Mouse (Mus musculus): Measurements from ENCODE around the gene Gm20604. TPM values are rescaled to one million over a fixed set of nuclear protein-coding genes. Genes with fewer than 3 reads are reported as not detected.

Gm20604 gene
- total RNA-seq, 1 experiment, result 10.1 TPM

DNA sequence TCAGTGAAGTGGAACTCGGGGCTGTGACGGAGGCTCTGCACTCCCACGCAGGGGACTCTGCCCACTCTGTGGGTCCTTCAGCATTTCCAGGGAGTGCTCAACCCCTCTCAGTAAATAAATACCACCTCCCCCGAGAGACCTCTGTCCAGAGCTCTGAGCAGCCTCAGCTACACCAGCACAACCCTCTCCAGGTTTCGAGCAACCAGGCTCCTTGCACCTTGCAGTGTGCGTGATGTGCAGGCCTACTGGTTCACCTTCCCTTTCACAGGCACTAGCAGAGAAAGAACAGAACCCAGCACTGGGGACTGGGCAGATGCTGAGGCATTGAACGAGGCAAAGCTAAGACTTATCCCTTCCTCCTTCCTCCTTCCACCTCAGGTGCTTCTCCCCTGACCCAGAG lies 61.1 kb downstream of the Gm20604 start:
- Histone ChIP-seq H3K27ac (ENCODE audit: insufficient read depth, low read depth, low read length, poor library complexity, severe bottlenecking) (no peak overlapping the region), H3K9me3 (ENCODE audit: control insufficient read depth, insufficient read depth, low read depth, low read length) (no peaks in the 10 kb centered on the region), H3K9ac (ENCODE audit: insufficient read depth, low read depth, low read length, poor library complexity, severe bottlenecking) (0 out of 2 replicates have a peak overlapping the region, but pooled peaks have one; percentile 7), H3K4me1 (ENCODE audit: control insufficient read depth in 2 of 2, insufficient read depth in 2 of 2, low read length in 2 of 2, poor library complexity in 1 of 2) (peaks cover 36 to 71% of the 10 kb centered on the region in 2 experiments), H3K36me3 (ENCODE audit: control insufficient read depth, insufficient read depth, low read length, poor library complexity, severe bottlenecking) (peaks cover 2% of the 10 kb centered on the region), H3K4me3 (ENCODE audit: insufficient read depth in 1 of 2, low read depth in 1 of 2, low read length in 2 of 2, poor library complexity in 1 of 2, severe bottlenecking in 1 of 2) (no peak overlapping the region)
- TF ChIP-seq ZNF384 (IDR thresholded peaks at IDR 0.05; ENCODE audit: low read depth, low read length), result no peak
- TF ChIP-seq HCFC1 (IDR thresholded peaks at IDR 0.05; ENCODE audit: borderline replicate concordance, insufficient read depth, low read length), result no peak
- no peak for TF ChIP-seq MAFK (IDR thresholded peaks at IDR 0.05; ENCODE audit: insufficient read depth, low read depth, low read length)
- no peak for TF ChIP-seq ZC3H11A (IDR thresholded peaks at IDR 0.05; ENCODE audit: borderline replicate concordance, low read depth, low read length)
- no peak for TF ChIP-seq CHD2 (IDR thresholded peaks at IDR 0.05; ENCODE audit: low read depth, low read length)
- in situ Hi-C loops (cut with MboI; ENCODE audit: low sequenced_read_pairs in 2 of 2, unreplicated experiment in 2 of 2), result no loop called here
- DNase-seq (ENCODE audit: low read depth, low spot score), result no peak

DNA sequence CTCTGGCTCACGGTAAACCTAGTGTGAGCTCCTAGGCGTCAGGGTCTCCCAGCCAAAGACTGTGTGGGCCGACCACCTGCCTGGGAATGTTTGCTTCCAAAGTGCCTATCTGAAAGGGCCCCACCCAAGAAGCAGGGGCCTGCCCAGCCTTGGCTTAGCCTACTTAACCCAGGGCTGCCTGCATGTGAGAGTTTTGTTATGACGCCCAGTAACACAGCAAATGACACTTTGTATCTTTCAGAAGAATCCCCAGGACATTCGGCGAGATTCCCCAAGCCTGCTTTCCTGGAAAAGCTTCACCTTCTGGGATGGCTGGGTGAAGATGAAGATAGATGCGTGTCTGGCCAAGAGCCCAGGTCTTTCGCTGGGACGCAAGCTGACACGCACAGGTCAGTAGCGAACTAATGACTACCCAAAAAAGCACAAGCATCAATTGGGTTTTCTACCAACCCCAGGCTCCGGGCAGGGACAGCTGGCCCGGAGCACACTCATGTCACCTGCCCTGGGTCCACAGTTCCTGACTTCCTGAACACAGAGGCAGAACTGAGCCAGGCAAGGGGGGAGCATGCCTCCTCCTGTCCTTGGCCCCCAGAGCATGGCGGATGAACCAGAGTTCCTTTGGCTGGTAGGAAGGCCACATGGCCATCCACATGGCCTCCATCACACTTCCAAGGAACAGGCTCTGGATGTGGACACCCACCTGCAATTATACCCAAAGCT lies 61.7 kb downstream of the Gm20604 start:
- Histone ChIP-seq H3K4me1 (ENCODE audit: control insufficient read depth in 2 of 2, insufficient read depth in 2 of 2, low read length in 2 of 2, poor library complexity in 1 of 2) (peaks cover 36 to 68% of the 10 kb centered on the region in 2 experiments), H3K9ac (ENCODE audit: insufficient read depth, low read depth, low read length, poor library complexity, severe bottlenecking) (peak overlapping the region; percentile 28; the same call in 1 of the 2 replicates), H3K27ac (ENCODE audit: insufficient read depth, low read depth, low read length, poor library complexity, severe bottlenecking) (no peak overlapping the region), H3K36me3 (ENCODE audit: control insufficient read depth, insufficient read depth, low read length, poor library complexity, severe bottlenecking) (peaks cover 2% of the 10 kb centered on the region), H3K9me3 (ENCODE audit: control insufficient read depth, insufficient read depth, low read depth, low read length) (no peaks in the 10 kb centered on the region), H3K4me3 (ENCODE audit: insufficient read depth in 1 of 2, low read depth in 1 of 2, low read length in 2 of 2, poor library complexity in 1 of 2, severe bottlenecking in 1 of 2) (no peak overlapping the region; a peak in 1 of 4 replicates)
- in situ Hi-C loops (cut with MboI; ENCODE audit: low sequenced_read_pairs in 2 of 2, unreplicated experiment in 2 of 2), result no loop called here
- TF ChIP-seq CHD2 (IDR thresholded peaks at IDR 0.05; ENCODE audit: low read depth, low read length), result no peak
- TF ChIP-seq ZC3H11A (IDR thresholded peaks at IDR 0.05; ENCODE audit: borderline replicate concordance, low read depth, low read length), result no peak
- no peak for TF ChIP-seq HCFC1 (IDR thresholded peaks at IDR 0.05; ENCODE audit: borderline replicate concordance, insufficient read depth, low read length)
- no peak for TF ChIP-seq ZNF384 (IDR thresholded peaks at IDR 0.05; ENCODE audit: low read depth, low read length)
- TF ChIP-seq MAFK (IDR thresholded peaks at IDR 0.05; ENCODE audit: insufficient read depth, low read depth, low read length), result no peak
- DNase-seq (ENCODE audit: low read depth, low spot score), result no peak

DNA sequence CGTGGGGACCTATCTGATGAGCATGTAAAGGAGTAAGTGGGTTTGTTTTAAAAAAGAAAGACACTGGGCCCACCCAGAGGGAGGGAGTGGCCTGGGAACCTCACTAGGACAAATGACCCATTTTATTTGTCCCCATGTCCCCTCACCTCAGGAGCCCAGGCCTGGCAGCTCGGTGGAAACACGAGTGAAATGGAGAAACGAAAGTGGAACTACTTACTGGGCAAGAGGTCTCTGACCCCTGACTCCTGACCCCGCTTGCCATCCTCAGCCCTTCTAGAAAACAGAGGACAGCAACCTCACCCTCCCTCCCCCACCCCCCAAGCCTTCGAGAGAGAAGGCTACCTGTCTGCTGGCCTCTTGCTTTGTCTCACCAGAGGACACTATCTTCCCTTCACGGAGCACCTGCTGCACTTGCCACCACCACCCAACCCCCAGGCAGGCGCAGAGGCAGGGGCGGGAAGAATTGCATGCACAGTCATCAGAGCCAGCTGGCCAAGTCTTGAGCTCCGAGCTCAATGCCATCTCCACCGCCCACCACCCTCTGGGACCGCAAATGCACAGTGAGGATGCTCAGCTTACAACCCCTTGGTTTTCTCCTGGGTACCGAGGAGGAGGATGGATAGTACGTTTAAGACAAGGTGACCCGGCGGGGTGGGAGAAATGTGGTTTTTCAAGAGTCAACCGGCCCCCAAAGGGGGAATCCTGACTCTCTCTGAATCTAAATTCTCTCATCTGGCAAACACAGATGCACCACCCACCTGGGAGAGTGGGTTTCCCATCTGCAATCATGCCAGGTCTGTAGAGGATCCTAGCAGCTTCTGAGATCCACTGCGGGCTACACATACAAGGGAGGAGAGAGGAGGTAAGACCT lies 62.9 kb downstream of the Gm20604 start:
- Histone ChIP-seq H3K9me3 (ENCODE audit: control insufficient read depth, insufficient read depth, low read depth, low read length) (no peaks in the 10 kb centered on the region), H3K36me3 (ENCODE audit: control insufficient read depth, insufficient read depth, low read length, poor library complexity, severe bottlenecking) (peaks cover 2% of the 10 kb centered on the region), H3K4me1 (ENCODE audit: control insufficient read depth in 2 of 2, insufficient read depth in 2 of 2, low read length in 2 of 2, poor library complexity in 1 of 2) (peaks cover 30 to 65% of the 10 kb centered on the region in 2 experiments), H3K27ac (ENCODE audit: insufficient read depth, low read depth, low read length, poor library complexity, severe bottlenecking) (no peak overlapping the region), H3K4me3 (ENCODE audit: insufficient read depth in 1 of 2, low read depth in 1 of 2, low read length in 2 of 2, poor library complexity in 1 of 2, severe bottlenecking in 1 of 2) (peak overlapping the region in 1 of 2 experiments; percentile 9; a peak in 1 of 4 replicates), H3K9ac (ENCODE audit: insufficient read depth, low read depth, low read length, poor library complexity, severe bottlenecking) (peak overlapping the region; percentile 28; the same call in 1 of the 2 replicates)
- no peak for TF ChIP-seq ZNF384 (IDR thresholded peaks at IDR 0.05; ENCODE audit: low read depth, low read length)
- no peak for TF ChIP-seq HCFC1 (IDR thresholded peaks at IDR 0.05; ENCODE audit: borderline replicate concordance, insufficient read depth, low read length)
- TF ChIP-seq ZC3H11A (IDR thresholded peaks at IDR 0.05; ENCODE audit: borderline replicate concordance, low read depth, low read length), result no peak
- TF ChIP-seq CHD2 (IDR thresholded peaks at IDR 0.05; ENCODE audit: low read depth, low read length), result no peak
- in situ Hi-C loops (cut with MboI; ENCODE audit: low sequenced_read_pairs in 2 of 2, unreplicated experiment in 2 of 2), result no loop called here
- no peak for DNase-seq (ENCODE audit: low read depth, low spot score)

GRCm38 (mm10) chr12:102691761-102692160 lies 66.7 kb downstream of the Gm20604 start:
- H3K36me3 ChIP-seq (ENCODE audit: control insufficient read depth, insufficient read depth, low read length, poor library complexity, severe bottlenecking), result peaks cover 2% of the 10 kb centered on the region; the same call in 1 of the 2 replicates
- no peaks in the 10 kb centered on the region for H3K9me3 ChIP-seq (ENCODE audit: control insufficient read depth, insufficient read depth, low read depth, low read length)
- TF ChIP-seq ZNF384 (IDR thresholded peaks at IDR 0.05; ENCODE audit: low read depth, low read length) (no peak), HCFC1 (IDR thresholded peaks at IDR 0.05; ENCODE audit: borderline replicate concordance, insufficient read depth, low read length) (no peak), ZC3H11A (IDR thresholded peaks at IDR 0.05; ENCODE audit: borderline replicate concordance, low read depth, low read length) (no peak), CHD2 (IDR thresholded peaks at IDR 0.05; ENCODE audit: low read depth, low read length) (no peak), MAFK (IDR thresholded peaks at IDR 0.05; ENCODE audit: insufficient read depth, low read depth, low read length) (no peak)
- in situ Hi-C loops (cut with MboI; ENCODE audit: low sequenced_read_pairs in 2 of 2, unreplicated experiment in 2 of 2), result no loop called here
- DNase-seq (ENCODE audit: low read depth, low spot score), result no peak
- no peak overlapping the region for H3K4me3 ChIP-seq (ENCODE audit: insufficient read depth in 1 of 2, low read depth in 1 of 2, low read length in 2 of 2, poor library complexity in 1 of 2, severe bottlenecking in 1 of 2)
- no peak overlapping the region for H3K9ac ChIP-seq (ENCODE audit: insufficient read depth, low read depth, low read length, poor library complexity, severe bottlenecking)
- H3K27ac ChIP-seq (ENCODE audit: insufficient read depth, low read depth, low read length, poor library complexity, severe bottlenecking), result no peak overlapping the region
- peaks cover 17 to 42% of the 10 kb centered on the region in 2 experiments for H3K4me1 ChIP-seq (ENCODE audit: control insufficient read depth in 2 of 2, insufficient read depth in 2 of 2, low read length in 2 of 2, poor library complexity in 1 of 2)

Other genes with a start within 250 kb of the Gm20604 start
- gene Chga, start 203.7 kb downstream of the Gm20604 start, total RNA-seq (2012; rRNA removed), result 11.9 and 26.5 TPM in 2 replicates
- gene Itpk1, start 53.7 kb downstream of the Gm20604 start, total RNA-seq (2012; rRNA removed), result 33.1 and 40.6 TPM in 2 replicates
- 4.0 and 8.8 TPM in 2 replicates for gene Moap1, start 15.0 kb downstream of the Gm20604 start, total RNA-seq (2012; rRNA removed)
- gene Tmem251, start 14.9 kb downstream of the Gm20604 start, total RNA-seq (2012; rRNA removed), result 2.9 and 4.0 TPM in 2 replicates
- not detected in 2 replicates for gene Gm28051, start 907 bp downstream of the Gm20604 start, total RNA-seq (2012; rRNA removed)
- gene Gon7, start 869 bp downstream of the Gm20604 start, total RNA-seq (2012; rRNA removed), result 31.8 and 34.2 TPM in 2 replicates
- 74.6 and 87.5 TPM in 2 replicates for gene Ubr7, start 705 bp downstream of the Gm20604 start, total RNA-seq (2012; rRNA removed)
- gene Btbd7, start 119.8 kb upstream of the Gm20604 start, total RNA-seq (2012; rRNA removed), result 17.6 and 17.7 TPM in 2 replicates
- gene Cox8c, start 140.6 kb upstream of the Gm20604 start, total RNA-seq (2012; rRNA removed), result 0.80 TPM in 1 of 2 replicates, not detected in the other
- 0.36 and 0.58 TPM in 2 replicates for gene Unc79, start 190.2 kb upstream of the Gm20604 start, total RNA-seq (2012; rRNA removed)